In the genomic region with DNA sequence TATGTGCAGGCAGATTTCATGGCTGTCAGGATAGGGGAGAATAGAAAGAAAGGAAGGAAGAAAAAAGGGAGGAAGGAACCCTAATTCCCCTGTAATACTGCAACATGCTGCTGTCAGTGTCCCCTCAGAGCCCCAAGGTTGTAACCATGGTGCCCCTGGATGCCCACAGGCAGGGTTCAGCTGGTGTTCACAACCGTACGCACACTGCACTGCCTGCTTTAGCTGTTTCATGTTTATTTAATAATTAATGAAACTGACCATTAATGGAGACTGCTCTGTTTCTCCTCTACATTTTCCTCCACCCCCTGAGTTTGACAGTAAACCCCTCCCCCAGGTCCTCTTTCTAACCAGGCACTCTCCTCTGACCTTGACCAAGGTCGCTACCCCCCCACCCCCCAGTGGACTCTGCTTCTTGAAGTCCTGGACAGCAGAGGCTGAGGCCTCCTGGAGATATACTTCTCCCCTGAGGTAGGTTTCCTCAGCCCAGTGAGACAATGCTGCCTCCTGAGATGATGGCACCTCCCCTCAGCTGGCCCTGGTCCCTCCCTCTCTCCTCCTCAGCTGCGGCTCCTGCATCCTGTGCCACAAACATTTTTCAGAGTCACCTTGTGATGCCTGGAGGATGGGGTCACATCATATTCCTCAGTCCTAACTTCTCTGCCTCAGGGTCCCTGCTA, we compare ENCODE assay signal across 21 mouse cellular contexts.
DNase-seq lines count a peak whose midpoint lies in the region; ATAC-seq lines count a peak whose summit lies in the region.
"Had no signal": no experiment of that assay in that cellular context is flagged by ENCODE, and none has a peak within 500 bp of the region (broad histone marks: within the 10 kb centered on the region; RNA-seq: fewer than 3 reads in every experiment).

No protein-coding gene starts in this region.

- 0 out of 2 replicates have a peak overlapping the region, but pooled peaks have one; percentile 44 for H3K27ac ChIP-seq in midbrain, embryonic 13.5 days
- no peak overlapping the region for H3K27ac ChIP-seq in midbrain, embryonic 16.5 days (ENCODE audit: low read length)
- peak overlapping the region; percentile 42 for H3K27ac ChIP-seq in kidney, embryonic 15.5 days
- H3K27ac ChIP-seq: forebrain, embryonic 13.5 days; limb, embryonic 12.5 days; liver, embryonic 15.5 days; midbrain, embryonic 10.5 days; neural tube, embryonic 13.5 days had no signal

- no peaks in the 10 kb centered on the region for H3K9me3 ChIP-seq in midbrain, embryonic 13.5 days
- no peaks in the 10 kb centered on the region for H3K9me3 ChIP-seq in midbrain, embryonic 16.5 days (replicated peaks; ENCODE audit: control insufficient read depth, low read length, poor library complexity, severe bottlenecking)
- no peaks in the 10 kb centered on the region for H3K9me3 ChIP-seq in kidney, embryonic 15.5 days (replicated peaks)
- H3K9me3 ChIP-seq: forebrain, embryonic 13.5 days; limb, embryonic 12.5 days; liver, embryonic 15.5 days; midbrain, embryonic 10.5 days; neural tube, embryonic 13.5 days had no signal

- 76% methylated on average over 4 of the region's 4 CpGs for WGBS in midbrain, embryonic 13.5 days
- WGBS in midbrain, embryonic 16.5 days: 71% methylated on average over 4 of the region's 4 CpGs
- WGBS in kidney, embryonic 15.5 days: 53% methylated on average over 4 of the region's 4 CpGs

- H3K9ac ChIP-seq in midbrain, embryonic 13.5 days (replicated peaks): no peak overlapping the region
- no peak overlapping the region for H3K9ac ChIP-seq in midbrain, embryonic 16.5 days (ENCODE audit: low read depth, low read length)
- H3K9ac ChIP-seq in kidney, embryonic 15.5 days: no peak overlapping the region
- H3K9ac ChIP-seq: forebrain, embryonic 13.5 days; limb, embryonic 12.5 days; liver, embryonic 15.5 days; lung, embryonic 14.5 days; neural tube, embryonic 13.5 days had no signal

- no peak overlapping the region for H3K4me3 ChIP-seq in midbrain, embryonic 13.5 days (replicated peaks)
- no peak overlapping the region for H3K4me3 ChIP-seq in midbrain, embryonic 16.5 days (ENCODE audit: low read depth, low read length)
- no peak overlapping the region for H3K4me3 ChIP-seq in kidney, embryonic 15.5 days (replicated peaks)
- H3K4me3 ChIP-seq: forebrain, embryonic 13.5 days; limb, embryonic 12.5 days; liver, embryonic 15.5 days; midbrain, embryonic 10.5 days; neural tube, embryonic 13.5 days had no signal

- no peak overlapping the region for H3K4me2 ChIP-seq in midbrain, embryonic 13.5 days (replicated peaks)
- no peak overlapping the region for H3K4me2 ChIP-seq in midbrain, embryonic 16.5 days (ENCODE audit: low read length)
- H3K4me2 ChIP-seq in kidney, embryonic 15.5 days: no peak overlapping the region
- H3K4me2 ChIP-seq: forebrain, embryonic 13.5 days; limb, embryonic 12.5 days; liver, embryonic 15.5 days; lung, embryonic 14.5 days; neural tube, embryonic 13.5 days had no signal

- peaks cover 90% of the 10 kb centered on the region for H3K36me3 ChIP-seq in midbrain, embryonic 13.5 days
- peaks cover 36% of the 10 kb centered on the region for H3K36me3 ChIP-seq in midbrain, embryonic 16.5 days (ENCODE audit: control insufficient read depth, insufficient read depth, low read length)
- H3K36me3 ChIP-seq in kidney, embryonic 15.5 days: peaks cover 12% of the 10 kb centered on the region
- H3K36me3 ChIP-seq: liver, embryonic 15.5 days had no signal

- 0 out of 2 replicates have a peak, but pooled peaks cover 8% of the 10 kb centered on the region for H3K4me1 ChIP-seq in midbrain, embryonic 13.5 days (replicated peaks)
- H3K4me1 ChIP-seq in midbrain, embryonic 16.5 days (ENCODE audit: control insufficient read depth, insufficient read depth, low read length): no peaks in the 10 kb centered on the region
- 0 out of 2 replicates have a peak, but pooled peaks cover 7% of the 10 kb centered on the region for H3K4me1 ChIP-seq in kidney, embryonic 15.5 days
- H3K4me1 ChIP-seq: forebrain, embryonic 13.5 days; limb, embryonic 12.5 days; liver, embryonic 15.5 days; midbrain, embryonic 10.5 days had no signal

- H3K27me3 ChIP-seq in midbrain, embryonic 13.5 days: no peaks in the 10 kb centered on the region
- H3K27me3 ChIP-seq in midbrain, embryonic 16.5 days (ENCODE audit: control insufficient read depth, insufficient read depth, low read depth, low read length): no peaks in the 10 kb centered on the region
- H3K27me3 ChIP-seq in kidney, embryonic 15.5 days: no peaks in the 10 kb centered on the region
- H3K27me3 ChIP-seq: forebrain, embryonic 13.5 days; limb, embryonic 12.5 days; liver, embryonic 15.5 days; neural tube, embryonic 13.5 days had no signal

- ATAC-seq in midbrain, embryonic 13.5 days: 0 out of 2 replicates have a peak, but pooled peaks have one; percentile 47
- no peak for ATAC-seq in midbrain, embryonic 16.5 days
- ATAC-seq in kidney, embryonic 15.5 days (replicated peaks; ENCODE audit: low FRiP score): peak; percentile 85
- ATAC-seq: CD4-positive, CD25-positive, alpha-beta regulatory T cell, adult 4 months; forebrain, embryonic 13.5 days; intestine, embryonic 16.5 days had no signal

- DNase-seq in kidney, adult 8-10 months: peak; percentile 25 to 35
- DNase-seq in kidney, postnatal 36 days: peak; percentile 41 to 42
- no peak for DNase-seq in spleen, adult 18-20 months
- no peak for DNase-seq in urinary bladder, adult 18-20 months (ENCODE audit: low spot score in 2 of 2)
- DNase-seq: adrenal gland, postnatal 14 days; cerebellum, adult 11 months; cerebellum, adult 9-10 months; gastrocnemius, postnatal 10 days; heart, postnatal 14 days; lung, embryonic 14.5 days; thymus, postnatal 4 days had no signal

Comparison
In these comparisons a context has a peak if more than half of its experiments do, and no peak if none do; other contexts are left out.
1. DNase-seq: peak in kidney, adult 8-10 months (2 of 2) and kidney, postnatal 36 days (2 of 2); none in spleen, adult 18-20 months (0 of 2) and urinary bladder, adult 18-20 months (0 of 2).